Mouse (Mus musculus) limb, embryonic 11.5 days (tissue): ENCODE results near the gene Vps45. TPM values are rescaled to one million over a fixed set of nuclear protein-coding genes. Genes with fewer than 3 reads are reported as not detected.
"Not testable (repeated sequence)": the region's sequence is repeated elsewhere in the genome, so short reads cannot be mapped to it uniquely, and the experiment has no call there.

ENCODE experiments used
- ATAC-seq: fragments of 200-750 bp; cut with Nextera tagmentation; 2 replicates; pipeline ENCODE4 v1.8.0; 2017; ENCODE audit warnings: low read depth; ENCODE audit not compliant: insufficient number of reproducible peaks, low FRiP score, low TSS enrichment
- DNase-seq: peaks from one replicate; pipeline ENCODE4 v3.0.0-alpha.2; 2015; ENCODE audit warnings: low spot score
- H3K27ac ChIP-seq: fragments of 300-500 bp; sonication (generic); replicated peaks from 2 replicates; pipeline ENCODE4 v1.5.1; 2014; ENCODE audit warnings: low read depth, mild to moderate bottlenecking, low read length
- H3K27me3 ChIP-seq: fragments of 300-500 bp; sonication (generic); 2 replicates; pipeline ENCODE4 v1.6.1; 2014; ENCODE audit warnings: mild to moderate bottlenecking, low read length, mixed read lengths; ENCODE audit not compliant: control insufficient read depth, insufficient read depth
- H3K36me3 ChIP-seq: fragments of 300-500 bp; sonication (generic); 2 replicates; pipeline ENCODE4 v1.6.1; 2014; ENCODE audit warnings: mild to moderate bottlenecking, low read length, moderate library complexity, mixed read lengths; ENCODE audit not compliant: control insufficient read depth, insufficient read depth
- H3K4me1 ChIP-seq: fragments of 300-500 bp; sonication (generic); 2 replicates; pipeline ENCODE4 v1.6.1; 2014; ENCODE audit warnings: low read length, mixed read lengths; ENCODE audit not compliant: control insufficient read depth, insufficient read depth
- H3K4me2 ChIP-seq: fragments of 300-500 bp; sonication (generic); 2 replicates; pipeline ENCODE4 v1.6.1; 2014; ENCODE audit warnings: low read depth, mild to moderate bottlenecking, moderate library complexity; ENCODE audit not compliant: severe bottlenecking
- H3K4me3 ChIP-seq: fragments of 300-500 bp; sonication (generic); 2 replicates; pipeline ENCODE4 v1.5.1; 2014; ENCODE audit warnings: low read depth, low read length
- H3K9ac ChIP-seq: fragments of 300-500 bp; sonication (generic); 2 replicates; pipeline ENCODE4 v1.6.1; 2014; ENCODE audit warnings: mild to moderate bottlenecking, low read length
- H3K9me3 ChIP-seq: fragments of 300-500 bp; sonication (generic); 2 replicates; pipeline ENCODE4 v1.6.1; 2016; ENCODE audit warnings: low read length; ENCODE audit not compliant: control insufficient read depth
- WGBS: fragments of 180-500 bp; shearing (Covaris S2); extraction: QIAGEN DNeasy Blood & Tissue Kit; methylation state at CpG from one replicate; pipeline ENCODE4 v1.1.7; 2014; 5-methylcytosine and 5-hydroxymethylcytosine counted together
- polyA plus RNA-seq: library from polyadenylated mRNA; unstranded; fragments of >200 nt; fragmentation: Nextera tagmentation; extraction: Ambion mirVana; gene quantifications from 2 replicates; pipeline ENCODE4 v1.2.1, GENCODE M21; 2014

Vps45 gene
- polyA plus RNA-seq, 1 experiment from 2014 or later, result 19.5 TPM

DNA sequence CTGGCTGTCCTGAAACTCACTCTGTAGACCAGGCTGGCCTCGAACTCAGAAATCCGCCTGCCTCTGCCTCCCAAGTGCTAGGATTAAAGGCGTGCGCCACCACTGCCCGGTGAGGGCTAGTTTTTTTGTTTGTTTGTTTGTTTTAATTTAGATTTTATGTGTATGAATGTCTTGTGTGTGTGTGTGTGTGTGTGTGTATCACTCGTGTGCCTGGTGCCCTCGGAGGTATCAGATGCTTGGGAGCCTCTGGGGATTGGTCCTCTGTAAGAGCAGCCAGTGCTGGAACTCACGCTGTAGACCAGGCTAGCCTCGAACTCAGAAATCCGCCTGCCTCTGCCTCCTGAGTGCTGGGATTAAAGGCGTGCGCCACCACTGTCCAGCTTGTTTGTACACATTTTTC lies 106.7 kb downstream of the Vps45 start:
- H3K27me3 ChIP-seq, H3K36me3 ChIP-seq, H3K4me1 ChIP-seq, DNase-seq, ATAC-seq, H3K9me3 ChIP-seq: not testable (repeated sequence)
- peak overlapping the region; percentile 43 for H3K4me3 ChIP-seq
- peak overlapping the region; percentile 49; the same call in 1 of the 2 replicates for H3K9ac ChIP-seq
- WGBS, result 75% methylated on average over 12 of the region's 12 CpGs
- H3K27ac ChIP-seq, result peak overlapping the region; percentile 38; the same call in 1 of the 2 replicates
- H3K4me2 ChIP-seq, result peak overlapping the region; percentile 52

DNA sequence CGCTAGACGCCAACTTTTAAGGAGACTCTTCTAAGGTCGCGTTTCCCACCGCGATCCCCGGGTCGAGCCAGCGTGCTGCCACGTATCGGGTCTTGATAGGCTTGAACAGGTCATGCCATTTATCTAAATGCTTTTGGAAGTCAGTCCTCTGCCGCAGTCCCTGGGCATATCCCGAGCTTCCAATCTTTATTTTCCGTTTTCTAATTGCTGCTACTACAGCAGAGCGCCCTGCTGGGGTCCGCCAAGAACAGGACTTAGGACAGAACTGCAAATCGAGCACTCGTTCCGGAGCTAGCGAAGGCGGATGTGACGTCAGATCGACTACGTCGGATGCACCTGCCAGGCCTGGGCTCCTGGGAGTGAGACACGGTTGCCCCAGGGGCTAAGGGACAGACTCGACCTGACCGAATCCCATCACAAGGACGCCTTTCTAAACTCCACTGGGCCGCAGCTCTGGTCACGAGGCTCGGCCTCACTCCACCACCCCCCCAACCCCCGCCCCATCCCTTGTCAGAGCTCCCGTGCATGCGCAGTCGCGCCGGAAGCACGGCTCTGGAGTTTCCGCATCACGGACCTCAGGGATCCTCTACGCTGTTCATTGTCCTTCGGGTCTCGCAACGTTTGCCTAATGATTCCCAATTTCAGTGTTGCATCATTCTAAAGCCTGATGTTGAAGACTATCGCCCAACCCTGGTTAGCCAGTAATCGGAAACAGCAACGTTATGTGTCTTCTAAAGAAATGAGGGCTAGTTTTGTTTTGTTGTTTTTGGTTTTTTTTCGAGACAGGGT lies 107.3 kb downstream of the Vps45 start:
- H3K9ac ChIP-seq, result peak overlapping the region; percentile 49
- ATAC-seq, result peak; percentile 91
- 2% methylated on average over 49 of the region's 49 CpGs for WGBS

More for the DNA sequence above, 107.3 kb downstream of the Vps45 start:
- Histone ChIP-seq H3K9me3 (no peaks in the 10 kb centered on the region), H3K4me3 (peak overlapping the region; percentile 43), H3K36me3 (peaks cover 3% of the 10 kb centered on the region), H3K27ac (peak overlapping the region; percentile 38), H3K27me3 (no peaks in the 10 kb centered on the region), H3K4me1 (0 out of 2 replicates have a peak, but pooled peaks cover 2% of the 10 kb centered on the region), H3K4me2 (peak overlapping the region; percentile 52)
- DNase-seq, result peak; percentile 90

Other genes starting within 250 kb of the Vps45 start
- 23.5 and 24.9 TPM in 2 replicates for gene Rprd2, start 239.6 kb downstream of the Vps45 start, polyA plus RNA-seq
- gene Prpf3, start 202.6 kb downstream of the Vps45 start, polyA plus RNA-seq, result 80.7 and 87.2 TPM in 2 replicates
- gene Mrps21, start 186.9 kb downstream of the Vps45 start, polyA plus RNA-seq, result 339 and 359 TPM in 2 replicates
- 7.1 and 7.5 TPM in 2 replicates for gene Ciart, start 176.2 kb downstream of the Vps45 start, polyA plus RNA-seq
- gene BC028528, start 166.5 kb downstream of the Vps45 start, polyA plus RNA-seq, result 6.7 and 7.5 TPM in 2 replicates
- 26.1 and 27.3 TPM in 2 replicates for gene Aph1a, start 164.5 kb downstream of the Vps45 start, polyA plus RNA-seq
- gene Car14, start 153.8 kb downstream of the Vps45 start, polyA plus RNA-seq, result 128 and 129 TPM in 2 replicates
- 125 and 151 TPM in 2 replicates for gene Anp32e, start 129.2 kb downstream of the Vps45 start, polyA plus RNA-seq
- 78.3 and 82.7 TPM in 2 replicates for gene Plekho1, start 62.5 kb downstream of the Vps45 start, polyA plus RNA-seq
- gene Otud7b, start 46.1 kb upstream of the Vps45 start, polyA plus RNA-seq, result 9.7 and 14.2 TPM in 2 replicates
- gene Mtmr11, start 103.5 kb upstream of the Vps45 start, polyA plus RNA-seq, result 22.7 and 24.9 TPM in 2 replicates
- 259 and 264 TPM in 2 replicates for gene Sf3b4, start 113.9 kb upstream of the Vps45 start, polyA plus RNA-seq
- 2.7 and 3.9 TPM in 2 replicates for gene Sv2a, start 122.7 kb upstream of the Vps45 start, polyA plus RNA-seq
- gene Bola1, start 161.2 kb upstream of the Vps45 start, polyA plus RNA-seq, result 68.2 and 68.9 TPM in 2 replicates
- gene Hist2h2ab, start 161.4 kb upstream of the Vps45 start, polyA plus RNA-seq, result 1.6 TPM in 1 of 2 replicates, not detected in the other
- gene Hist2h2ac, start 162.4 kb upstream of the Vps45 start, polyA plus RNA-seq, result 12.6 and 13.5 TPM in 2 replicates
- gene Hist2h2be, start 162.7 kb upstream of the Vps45 start, polyA plus RNA-seq, result 7.2 and 7.6 TPM in 2 replicates
- gene Hist2h3c2, start 180.7 kb upstream of the Vps45 start, polyA plus RNA-seq, result 9.2 and 10.6 TPM in 2 replicates
- gene Hist2h2aa2, start 181.8 kb upstream of the Vps45 start, polyA plus RNA-seq, result 28.8 and 40.7 TPM in 2 replicates
- gene Hist2h2aa1, start 187.0 kb upstream of the Vps45 start, polyA plus RNA-seq, result 14.6 and 15.5 TPM in 2 replicates
- 0.28 TPM in 1 of 2 replicates, not detected in the other for gene Hist2h3c1, start 188.2 kb upstream of the Vps45 start, polyA plus RNA-seq
- gene Hist2h4, start 204.8 kb upstream of the Vps45 start, polyA plus RNA-seq, result 5.4 and 5.7 TPM in 2 replicates
- gene Hist2h3b, start 210.2 kb upstream of the Vps45 start, polyA plus RNA-seq, result 73.6 and 75.8 TPM in 2 replicates
- 22.3 and 24.0 TPM in 2 replicates for gene Hist2h2bb, start 211.3 kb upstream of the Vps45 start, polyA plus RNA-seq
- gene Fcgr1, start 235.5 kb upstream of the Vps45 start, polyA plus RNA-seq, result 0.67 and 0.88 TPM in 2 replicates